Comparison of ENCODE assay signal across 25 mouse cellular contexts in genomic region chr7:24595464-24595863, GRCm38 (mm10). TPM values are rescaled to one million over a fixed set of nuclear protein-coding genes. Genes with fewer than 3 reads are reported as not detected.
DNase-seq lines count a peak whose midpoint lies in the region; ATAC-seq and TF ChIP-seq lines count a peak whose summit lies in the region.
"Had no signal": no experiment of that assay in that cellular context is flagged by ENCODE, and none has a peak within 500 bp of the region (broad histone marks: within the 10 kb centered on the region; RNA-seq: fewer than 3 reads in every experiment).

No protein-coding gene starts in this region.

- no peaks in the 10 kb centered on the region for H3K27me3 ChIP-seq in kidney, embryonic 16.5 days (ENCODE audit: insufficient read depth, low read length)
- H3K27me3 ChIP-seq in intestine, postnatal 0 days (replicated peaks; ENCODE audit: control insufficient read depth, insufficient read depth, low read length): no peaks in the 10 kb centered on the region
- peaks cover 24% of the 10 kb centered on the region for H3K27me3 ChIP-seq in megakaryocyte, embryonic 14.5 days (replicated peaks)

- no peak overlapping the region for H3K27ac ChIP-seq in kidney, embryonic 16.5 days (ENCODE audit: low read length)
- H3K27ac ChIP-seq in intestine, postnatal 0 days (ENCODE audit: low read depth, low read length): no peak overlapping the region
- H3K27ac ChIP-seq: embryonic facial prominence, embryonic 15.5 days; forebrain, embryonic 10.5 days; heart, embryonic 10.5 days; limb, embryonic 12.5 days; lung, embryonic 15.5 days; midbrain, embryonic 12.5 days; neural tube, embryonic 13.5 days had no signal

- no peaks in the 10 kb centered on the region for H3K36me3 ChIP-seq in kidney, embryonic 16.5 days (ENCODE audit: insufficient read depth, low read length)
- no peaks in the 10 kb centered on the region for H3K36me3 ChIP-seq in intestine, postnatal 0 days (ENCODE audit: control insufficient read depth, insufficient read depth)
- H3K36me3 ChIP-seq in megakaryocyte, embryonic 14.5 days (replicated peaks; ENCODE audit: low read length): no peaks in the 10 kb centered on the region
- H3K36me3 ChIP-seq: embryonic facial prominence, embryonic 15.5 days; forebrain, embryonic 10.5 days; heart, embryonic 10.5 days; lung, embryonic 15.5 days; midbrain, embryonic 12.5 days; neural tube, embryonic 13.5 days had no signal

- no peak for DNase-seq in kidney, adult 11 months
- no peak for DNase-seq in cerebellum, adult 8-10 months
- no peak for DNase-seq in heart, postnatal 10 days
- DNase-seq in adrenal gland, postnatal 25 days: no peak
- DNase-seq: adrenal gland, adult 2 months; cerebellum, postnatal 10 days; embryo, embryonic 11 days; lung, postnatal 4 days; thymus, adult 18-20 months; thymus, postnatal 4 days had no signal

- H3K9me3 ChIP-seq in kidney, embryonic 16.5 days (ENCODE audit: low read length): no peaks in the 10 kb centered on the region
- H3K9me3 ChIP-seq in intestine, postnatal 0 days (ENCODE audit: control insufficient read depth): no peaks in the 10 kb centered on the region
- no peaks in the 10 kb centered on the region for H3K9me3 ChIP-seq in megakaryocyte, embryonic 14.5 days
- H3K9me3 ChIP-seq: embryonic facial prominence, embryonic 15.5 days; forebrain, embryonic 10.5 days; heart, embryonic 10.5 days; limb, embryonic 12.5 days; lung, embryonic 15.5 days; midbrain, embryonic 12.5 days; neural tube, embryonic 13.5 days had no signal

- intact Hi-C loops in heart, postnatal 10 days (cut with DNase I): no loop called here

- no peak for ATAC-seq in kidney, embryonic 16.5 days (ENCODE audit: low FRiP score, low TSS enrichment)
- peak; percentile 45 for ATAC-seq in common myeloid progenitor, adult 5-6 weeks (replicated peaks; ENCODE audit: low read depth, poor library complexity, severe bottlenecking)
- ATAC-seq in intestine, postnatal 0 days: no peak
- ATAC-seq: inflammation-experienced regulatory T-cells, adult 6 months had no signal

- H3K4me3 ChIP-seq in kidney, embryonic 16.5 days (ENCODE audit: low read length): no peak overlapping the region
- H3K4me3 ChIP-seq in intestine, postnatal 0 days (ENCODE audit: low read depth, low read length): no peak overlapping the region; the same call in 1 of the 2 replicates
- H3K4me3 ChIP-seq in megakaryocyte, embryonic 14.5 days (replicated peaks): peak overlapping the region; percentile 92

- no peak overlapping the region for H3K9ac ChIP-seq in kidney, embryonic 16.5 days (replicated peaks; ENCODE audit: low read length)
- no peak overlapping the region for H3K9ac ChIP-seq in intestine, postnatal 0 days (ENCODE audit: low read depth, low read length)
- H3K9ac ChIP-seq: embryonic facial prominence, embryonic 15.5 days; midbrain, embryonic 12.5 days had no signal

- peaks cover 34% of the 10 kb centered on the region for H3K4me1 ChIP-seq in kidney, embryonic 16.5 days (ENCODE audit: insufficient read depth, low read length)
- H3K4me1 ChIP-seq in intestine, postnatal 0 days (replicated peaks; ENCODE audit: control insufficient read depth, insufficient read depth, low read length): 0 out of 2 replicates have a peak, but pooled peaks cover 3% of the 10 kb centered on the region
- peaks cover 41% of the 10 kb centered on the region for H3K4me1 ChIP-seq in megakaryocyte, embryonic 14.5 days

- no peak for TF ChIP-seq CTCF in intestine, postnatal 0 days (IDR thresholded peaks at IDR 0.05; ENCODE audit: low read depth)

- WGBS in kidney, embryonic 16.5 days: 67% methylated on average over 2 of the region's 2 CpGs
- WGBS in intestine, postnatal 0 days: 67% methylated on average over 2 of the region's 2 CpGs

- H3K4me2 ChIP-seq in kidney, embryonic 16.5 days (replicated peaks; ENCODE audit: low read depth, low read length): peak overlapping the region; percentile 82
- H3K4me2 ChIP-seq in intestine, postnatal 0 days (replicated peaks; ENCODE audit: low read depth): peak overlapping the region; percentile 7; the same call in 1 of the 2 replicates

RNA-seq across cellular contexts. Expression of gene Zfp575, which starts 8.0 kb away (rescaled TPM):
- 3.8 and 3.9 TPM in 2 replicates for polyA plus RNA-seq in kidney, embryonic 16.5 days (2015; fragmentation: Nextera tagmentation; extraction: Ambion mirVana)
- total RNA-seq in common myeloid progenitor, adult 5-6 weeks (2017): not detected in 2 replicates
- 2.1 and 2.2 TPM in 2 replicates for polyA plus RNA-seq in intestine, postnatal 0 days (2015; fragmentation: Nextera tagmentation; extraction: Ambion mirVana)
- 0.30 TPM in 1 of 2 replicates, not detected in the other for polyA plus RNA-seq in megakaryocyte, embryonic 14.5 days (2012; ENCODE audit: insufficient read depth, low replicate concordance)
- total RNA-seq in heart, postnatal 10 days (2021): under 1 TPM; 0.32 to 0.45 TPM
- 0.39 TPM in 1 of 2 replicates, not detected in the other for total RNA-seq in adrenal gland, postnatal 25 days (2021)

RNA-seq across cellular contexts. Expression of gene Ethe1, which starts 8.1 kb away (rescaled TPM):
- 53.0 and 55.2 TPM in 2 replicates for polyA plus RNA-seq in kidney, embryonic 16.5 days (2015; fragmentation: Nextera tagmentation; extraction: Ambion mirVana)
- 13.2 and 14.6 TPM in 2 replicates for total RNA-seq in common myeloid progenitor, adult 5-6 weeks (2017)
- 17.9 and 25.4 TPM in 2 replicates for polyA plus RNA-seq in intestine, postnatal 0 days (2015; fragmentation: Nextera tagmentation; extraction: Ambion mirVana)
- polyA plus RNA-seq in megakaryocyte, embryonic 14.5 days (2012; ENCODE audit: insufficient read depth, low replicate concordance): 14.5 and 17.5 TPM in 2 replicates
- 10 to 100 TPM; 20.5 to 25.0 TPM for total RNA-seq in heart, postnatal 10 days (2021)
- total RNA-seq in adrenal gland, postnatal 25 days (2021): 26.0 and 38.2 TPM in 2 replicates

RNA-seq across cellular contexts. Expression of gene Phldb3, which starts 15.1 kb away (rescaled TPM):
- polyA plus RNA-seq in kidney, embryonic 16.5 days (2015; fragmentation: Nextera tagmentation; extraction: Ambion mirVana): 0.14 and 0.22 TPM in 2 replicates
- 9.6 and 14.7 TPM in 2 replicates for total RNA-seq in common myeloid progenitor, adult 5-6 weeks (2017)
- polyA plus RNA-seq in intestine, postnatal 0 days (2015; fragmentation: Nextera tagmentation; extraction: Ambion mirVana): 0.65 and 0.85 TPM in 2 replicates
- 2.0 and 8.9 TPM in 2 replicates for polyA plus RNA-seq in megakaryocyte, embryonic 14.5 days (2012; ENCODE audit: insufficient read depth, low replicate concordance)
- under 1 TPM; 0.22 to 0.48 TPM for total RNA-seq in heart, postnatal 10 days (2021)
- total RNA-seq in adrenal gland, postnatal 25 days (2021): 7.1 and 7.4 TPM in 2 replicates
- polyA plus RNA-seq: forebrain, embryonic 10.5 days; heart, embryonic 10.5 days; heart, postnatal 0 days; midbrain, embryonic 12.5 days; neural tube, embryonic 13.5 days had no signal

RNA-seq across cellular contexts. Expression of gene Lypd3, which starts 40.9 kb away (rescaled TPM):
- 0.75 and 1.0 TPM in 2 replicates for polyA plus RNA-seq in kidney, embryonic 16.5 days (2015; fragmentation: Nextera tagmentation; extraction: Ambion mirVana)
- total RNA-seq in common myeloid progenitor, adult 5-6 weeks (2017): not detected in 2 replicates
- 0.13 and 0.17 TPM in 2 replicates for polyA plus RNA-seq in intestine, postnatal 0 days (2015; fragmentation: Nextera tagmentation; extraction: Ambion mirVana)
- polyA plus RNA-seq in megakaryocyte, embryonic 14.5 days (2012; ENCODE audit: insufficient read depth, low replicate concordance): not detected in 2 replicates
- not detected for total RNA-seq in heart, postnatal 10 days (2021)
- 1.5 and 1.7 TPM in 2 replicates for total RNA-seq in adrenal gland, postnatal 25 days (2021)
- total RNA-seq: gastrocnemius, adult 18-20 months; gastrocnemius, postnatal 4 days had no signal
- polyA plus RNA-seq: heart, postnatal 0 days; inflammation-experienced regulatory T-cells, adult 6 months had no signal

RNA-seq across cellular contexts. Expression of gene Xrcc1, which starts 49.4 kb away (rescaled TPM):
- 159 and 164 TPM in 2 replicates for polyA plus RNA-seq in kidney, embryonic 16.5 days (2015; fragmentation: Nextera tagmentation; extraction: Ambion mirVana)
- 32.2 and 37.0 TPM in 2 replicates for total RNA-seq in common myeloid progenitor, adult 5-6 weeks (2017)
- 24.5 and 26.6 TPM in 2 replicates for polyA plus RNA-seq in intestine, postnatal 0 days (2015; fragmentation: Nextera tagmentation; extraction: Ambion mirVana)
- 101 and 159 TPM in 2 replicates for polyA plus RNA-seq in megakaryocyte, embryonic 14.5 days (2012; ENCODE audit: insufficient read depth, low replicate concordance)
- total RNA-seq in heart, postnatal 10 days (2021): 10 to 100 TPM; 28.8 to 33.2 TPM
- total RNA-seq in adrenal gland, postnatal 25 days (2021): 38.0 and 51.2 TPM in 2 replicates
